Mouse (Mus musculus): ENCODE measurements around the gene Prkd2. TPM values are rescaled to one million over a fixed set of nuclear protein-coding genes. Genes with fewer than 3 reads are reported as not detected.

Gene Prkd2
- polyA plus RNA-seq, 1 experiment from 2014 or later, result 15.0 TPM

- WGBS, result under 1% methylated on average over 39 of the region's 55 CpGs
- Histone ChIP-seq H3K27me3 (ENCODE audit: low read depth, poor library complexity, severe bottlenecking) (peaks cover 27% of the 10 kb centered on the region), H3K27ac (peak overlapping the region; percentile 100), H3K4me3 (peak overlapping the region; percentile 96), H3K4me1 (peaks cover 65% of the 10 kb centered on the region), H3K9me3 (replicated peaks) (no peaks in the 10 kb centered on the region), H3K36me3 (peaks cover 26% of the 10 kb centered on the region)
- peak; percentile 89 for DNase-seq (ENCODE audit: low spot score)
Observed at GRCm38 (mm10) chr7:16816078-16816474, 26.6 kb upstream of the Prkd2 start.

- no peaks in the 10 kb centered on the region for H3K9me3 ChIP-seq (replicated peaks)
- peak within 1 kb of the TSS; percentile 100 for H3K27ac ChIP-seq
- peaks cover 21% of the 10 kb centered on the region for H3K27me3 ChIP-seq (ENCODE audit: low read depth, poor library complexity, severe bottlenecking)
- peaks cover 26% of the 10 kb centered on the region for H3K36me3 ChIP-seq
- peak; percentile 79 for DNase-seq (ENCODE audit: low spot score)
- H3K4me1 ChIP-seq, result peaks cover 65% of the 10 kb centered on the region
- peak within 1 kb of the TSS; percentile 96 for H3K4me3 ChIP-seq
- WGBS, result under 1% methylated on average over 64 of the region's 64 CpGs
Observed at GRCm38 (mm10) chr7:16816475-16817122, 26.1 kb upstream of the Prkd2 start, which contains the start of gene Fkrp. Fkrp (minus strand) TSS chr7:16816732.

GRCm38 (mm10) chr7:16817693-16818092 lies 25.0 kb upstream of the Prkd2 start:
- Histone ChIP-seq H3K27me3 (ENCODE audit: low read depth, poor library complexity, severe bottlenecking) (peaks cover 10% of the 10 kb centered on the region), H3K9me3 (replicated peaks) (no peaks in the 10 kb centered on the region), H3K36me3 (peaks cover 31% of the 10 kb centered on the region), H3K4me3 (peak overlapping the region; percentile 96), H3K27ac (no peak overlapping the region), H3K4me1 (peaks cover 61% of the 10 kb centered on the region)
- WGBS, result 79% methylated on average over 3 of the region's 3 CpGs
- DNase-seq (ENCODE audit: low spot score), result no peak

- Histone ChIP-seq H3K27me3 (ENCODE audit: low read depth, poor library complexity, severe bottlenecking) (no peaks in the 10 kb centered on the region), H3K36me3 (peaks cover 34% of the 10 kb centered on the region), H3K9me3 (replicated peaks) (no peaks in the 10 kb centered on the region), H3K4me3 (no peak overlapping the region), H3K27ac (no peak overlapping the region), H3K4me1 (peaks cover 60% of the 10 kb centered on the region)
- no peak for DNase-seq (ENCODE audit: low spot score)
- 80% methylated on average over 5 of the region's 5 CpGs for WGBS
Observed at GRCm38 (mm10) chr7:16819794-16820193, 22.9 kb upstream of the Prkd2 start.

- H3K4me3 ChIP-seq, result no peak overlapping the region
- peaks cover 55% of the 10 kb centered on the region for H3K4me1 ChIP-seq
- no peak overlapping the region for H3K27ac ChIP-seq
- DNase-seq (ENCODE audit: low spot score), result no peak
- 74% methylated on average over 5 of the region's 5 CpGs for WGBS
- no peaks in the 10 kb centered on the region for H3K27me3 ChIP-seq (ENCODE audit: low read depth, poor library complexity, severe bottlenecking)
- peaks cover 39% of the 10 kb centered on the region for H3K36me3 ChIP-seq
- no peaks in the 10 kb centered on the region for H3K9me3 ChIP-seq (replicated peaks)
Observed at GRCm38 (mm10) chr7:16820271-16820763, 22.4 kb upstream of the Prkd2 start.

- DNase-seq (ENCODE audit: low spot score), result no peak
- Histone ChIP-seq H3K36me3 (peaks cover 47% of the 10 kb centered on the region), H3K27ac (no peak overlapping the region; the same call in 1 of the 2 replicates), H3K9me3 (replicated peaks) (no peaks in the 10 kb centered on the region), H3K4me1 (peaks cover 47% of the 10 kb centered on the region), H3K4me3 (no peak overlapping the region), H3K27me3 (ENCODE audit: low read depth, poor library complexity, severe bottlenecking) (no peaks in the 10 kb centered on the region)
- WGBS, result 14% methylated on average over 3 of the region's 3 CpGs
Observed at GRCm38 (mm10) chr7:16821091-16821490, 21.6 kb upstream of the Prkd2 start.

GRCm38 (mm10) chr7:16821669-16822101 lies 21.0 kb upstream of the Prkd2 start:
- peaks cover 53% of the 10 kb centered on the region for H3K36me3 ChIP-seq

GRCm38 (mm10) chr7:16823734-16824133 lies 19.0 kb upstream of the Prkd2 start:
- 82% methylated on average over 5 of the region's 5 CpGs for WGBS
- DNase-seq (ENCODE audit: low spot score), result no peak
- Histone ChIP-seq H3K36me3 (peaks cover 71% of the 10 kb centered on the region), H3K27me3 (ENCODE audit: low read depth, poor library complexity, severe bottlenecking) (no peaks in the 10 kb centered on the region), H3K4me3 (no peak overlapping the region), H3K9me3 (replicated peaks) (no peaks in the 10 kb centered on the region), H3K27ac (no peak overlapping the region), H3K4me1 (peaks cover 30% of the 10 kb centered on the region)

More at GRCm38 (mm10) chr7:16821669-16822101, 21.0 kb upstream of the Prkd2 start:
- 77% methylated on average over 4 of the region's 4 CpGs for WGBS
- Histone ChIP-seq H3K4me1 (peaks cover 47% of the 10 kb centered on the region), H3K4me3 (no peak overlapping the region), H3K27me3 (ENCODE audit: low read depth, poor library complexity, severe bottlenecking) (no peaks in the 10 kb centered on the region), H3K27ac (no peak overlapping the region), H3K9me3 (replicated peaks) (no peaks in the 10 kb centered on the region)
- DNase-seq (ENCODE audit: low spot score), result no peak

GRCm38 (mm10) chr7:16825785-16826184 lies 16.9 kb upstream of the Prkd2 start:
- H3K27me3 ChIP-seq (ENCODE audit: low read depth, poor library complexity, severe bottlenecking), result no peaks in the 10 kb centered on the region
- H3K9me3 ChIP-seq (replicated peaks), result no peaks in the 10 kb centered on the region
- peaks cover 90% of the 10 kb centered on the region for H3K36me3 ChIP-seq
- peaks cover 12% of the 10 kb centered on the region for H3K4me1 ChIP-seq
- 82% methylated on average over 10 of the region's 10 CpGs for WGBS
- H3K27ac ChIP-seq, result no peak overlapping the region
- H3K4me3 ChIP-seq, result no peak overlapping the region
- no peak for DNase-seq (ENCODE audit: low spot score)

GRCm38 (mm10) chr7:16826571-16826970 lies 16.1 kb upstream of the Prkd2 start:
- H3K4me1 ChIP-seq, result peaks cover 4% of the 10 kb centered on the region
- no peak overlapping the region for H3K27ac ChIP-seq
- 87% methylated on average over 5 of the region's 5 CpGs for WGBS
- H3K36me3 ChIP-seq, result peaks cover 98% of the 10 kb centered on the region
- no peak overlapping the region for H3K4me3 ChIP-seq
- no peak for DNase-seq (ENCODE audit: low spot score)
- H3K27me3 ChIP-seq (ENCODE audit: low read depth, poor library complexity, severe bottlenecking), result no peaks in the 10 kb centered on the region
- no peaks in the 10 kb centered on the region for H3K9me3 ChIP-seq (replicated peaks)

- H3K27me3 ChIP-seq (ENCODE audit: low read depth, poor library complexity, severe bottlenecking), result no peaks in the 10 kb centered on the region
- DNase-seq (ENCODE audit: low spot score), result no peak
- no peaks in the 10 kb centered on the region for H3K4me1 ChIP-seq
- H3K9me3 ChIP-seq (replicated peaks), result no peaks in the 10 kb centered on the region
- no peak overlapping the region for H3K4me3 ChIP-seq
- WGBS, result 85% methylated on average over 4 of the region's 4 CpGs
- no peak overlapping the region for H3K27ac ChIP-seq
- H3K36me3 ChIP-seq, result peaks cover 100% of the 10 kb centered on the region
Observed at GRCm38 (mm10) chr7:16827274-16827673, 15.4 kb upstream of the Prkd2 start.

- WGBS, result 90% methylated on average over 9 of the region's 9 CpGs
- peaks cover 100% of the 10 kb centered on the region for H3K36me3 ChIP-seq
- no peak for DNase-seq (ENCODE audit: low spot score)
Observed at GRCm38 (mm10) chr7:16830449-16830848, 12.3 kb upstream of the Prkd2 start.

GRCm38 (mm10) chr7:16837916-16838803 lies 4.5 kb upstream of the Prkd2 start:
- H3K27me3 ChIP-seq (ENCODE audit: low read depth, poor library complexity, severe bottlenecking), result no peaks in the 10 kb centered on the region
- peaks cover 89% of the 10 kb centered on the region for H3K36me3 ChIP-seq
- H3K4me1 ChIP-seq, result peaks cover 25% of the 10 kb centered on the region
- H3K27ac ChIP-seq, result no peak overlapping the region
- H3K4me3 ChIP-seq, result no peak overlapping the region
- H3K9me3 ChIP-seq (replicated peaks), result no peaks in the 10 kb centered on the region
- 92% methylated on average over 18 of the region's 18 CpGs for WGBS
- no peak for DNase-seq (ENCODE audit: low spot score)

More at GRCm38 (mm10) chr7:16830449-16830848, 12.3 kb upstream of the Prkd2 start:
- no peak overlapping the region for H3K4me3 ChIP-seq
- H3K4me1 ChIP-seq, result no peaks in the 10 kb centered on the region
- no peaks in the 10 kb centered on the region for H3K9me3 ChIP-seq (replicated peaks)
- H3K27ac ChIP-seq, result no peak overlapping the region
- no peaks in the 10 kb centered on the region for H3K27me3 ChIP-seq (ENCODE audit: low read depth, poor library complexity, severe bottlenecking)
